Mouse (Mus musculus) E14TG2a.4 (cell line): ENCODE data around the gene Ucp3.

Experiments used
- CTCF ChIP-seq: conservative IDR thresholded peaks from 2 replicates; pipeline ENCODE4 v1.5.1; 2014; ENCODE audit warnings: low read length
- NANOG ChIP-seq: IDR thresholded peaks from 2 replicates; pipeline ENCODE4 v1.6.1; 2014; ENCODE audit warnings: borderline replicate concordance, low read length, mixed read lengths
- POU5F1 ChIP-seq: IDR thresholded peaks from 2 replicates; pipeline ENCODE4 v1.6.1; 2014; ENCODE audit warnings: low read length, borderline replicate concordance

- TF ChIP-seq CTCF (no peak), NANOG (no peak), POU5F1 (no peak)
Measured at GRCm38 (mm10) chr7:100514573-100514972, 41.8 kb downstream of the Ucp3 start, which contains the start of gene Dnajb13.
